Comparison of ENCODE assay signal across 9 mouse cellular contexts in genomic region chr17:28008565-28008981, GRCm38 (mm10).
DNase-seq lines count a peak whose midpoint lies in the region; ATAC-seq and TF ChIP-seq lines count a peak whose summit lies in the region.
"Had no signal": no experiment of that assay in that cellular context is flagged by ENCODE, and none has a peak within 500 bp of the region (broad histone marks: within the 10 kb centered on the region; RNA-seq: fewer than 3 reads in every experiment).

No protein-coding gene starts in this region.

- intact Hi-C loops in heart, postnatal 10 days (cut with DNase I) = loop anchor here (5.0 kb wide), 1 partner anchor 39 kb away; no protein-coding TSS in a partner anchor

- WGBS in embryonic facial prominence, embryonic 10.5 days = 70% methylated on average over 8 of the region's 8 CpGs
- WGBS in lung, postnatal 0 days = 33% methylated on average over 8 of the region's 8 CpGs

- no peaks in the 10 kb centered on the region for H3K9me3 ChIP-seq in embryonic facial prominence, embryonic 10.5 days
- no peaks in the 10 kb centered on the region for H3K9me3 ChIP-seq in lung, postnatal 0 days (ENCODE audit: low read length)

- H3K4me2 ChIP-seq in lung, postnatal 0 days (replicated peaks; ENCODE audit: low read depth, low read length) = peak overlapping the region; percentile 63

- peaks cover 51% of the 10 kb centered on the region for H3K36me3 ChIP-seq in embryonic facial prominence, embryonic 10.5 days (replicated peaks)
- no peaks in the 10 kb centered on the region for H3K36me3 ChIP-seq in lung, postnatal 0 days (ENCODE audit: insufficient read depth, low read length)

- H3K4me3 ChIP-seq in embryonic facial prominence, embryonic 10.5 days = peak overlapping the region; percentile 42; the same call in 1 of the 2 replicates
- H3K4me3 ChIP-seq in lung, postnatal 0 days (ENCODE audit: low read depth, low read length) = peak overlapping the region; percentile 36

- peak; percentile 46 for DNase-seq in kidney, postnatal 10 days
- no peak for DNase-seq in kidney, adult 9 months
- DNase-seq in embryonic facial prominence, embryonic 10.5 days (ENCODE audit: low spot score) = no peak
- DNase-seq in heart, postnatal 10 days = peak; percentile 65 to 70
- DNase-seq in lung, postnatal 0 days (ENCODE audit: low spot score) = peak; percentile 59
- DNase-seq in cerebellum, adult 18-20 months = no peak
- DNase-seq in adipocyte (ENCODE audit: low spot score) = no peak
- DNase-seq in spleen, adult 12 weeks (ENCODE audit: low spot score) = no peak

- no peaks in the 10 kb centered on the region for H3K27me3 ChIP-seq in embryonic facial prominence, embryonic 10.5 days (replicated peaks; ENCODE audit: low read depth, poor library complexity, severe bottlenecking)
- no peaks in the 10 kb centered on the region for H3K27me3 ChIP-seq in lung, postnatal 0 days (replicated peaks; ENCODE audit: insufficient read depth, low read length)
- H3K27me3 ChIP-seq: Patski had no signal

- peaks cover 71% of the 10 kb centered on the region for H3K4me1 ChIP-seq in embryonic facial prominence, embryonic 10.5 days
- peaks cover 52% of the 10 kb centered on the region for H3K4me1 ChIP-seq in lung, postnatal 0 days (ENCODE audit: insufficient read depth, low read depth, low read length)

- H3K9ac ChIP-seq in lung, postnatal 0 days (replicated peaks; ENCODE audit: low read depth) = peak overlapping the region; percentile 35

- TF ChIP-seq CTCF in lung, postnatal 0 days (IDR thresholded peaks at IDR 0.05) = no peak

- peak overlapping the region; percentile 87 for H3K27ac ChIP-seq in embryonic facial prominence, embryonic 10.5 days (replicated peaks)
- H3K27ac ChIP-seq in lung, postnatal 0 days (ENCODE audit: low read length) = peak overlapping the region; percentile 95

- ATAC-seq in lung, postnatal 0 days = no peak
- ATAC-seq: Patski had no signal

- 0 out of 2 replicates have a peak, but pooled peaks have one; percentile 7 for TF ChIP-seq EP300 in lung, postnatal 0 days (IDR thresholded peaks at IDR 0.05)

Comparison
In these comparisons a context has a peak if more than half of its experiments do, and no peak if none do; other contexts are left out.
1. DNase-seq: peak in kidney, postnatal 10 days (single experiment), heart, postnatal 10 days (2 of 2) and lung, postnatal 0 days (single experiment); none in kidney, adult 9 months (single experiment), embryonic facial prominence, embryonic 10.5 days (single experiment), cerebellum, adult 18-20 months (0 of 2), adipocyte (single experiment) and spleen, adult 12 weeks (single experiment).